Mouse (Mus musculus) MEL (cell line): ENCODE data around the gene Ptpn14. TPM values are rescaled to one million over a fixed set of nuclear protein-coding genes. Genes with fewer than 3 reads are reported as not detected.

Source experiments
- DNase-seq: peaks from one replicate; pipeline ENCODE4 v3.0.0; 2011; ENCODE audit warnings: low read depth, low spot score
- H3K27ac ChIP-seq: 2 replicates; pipeline ENCODE4 v1.5.1; 2012; ENCODE audit warnings: low read depth, mild to moderate bottlenecking, control low read depth, low read length, moderate library complexity; ENCODE audit not compliant: control insufficient read depth
- H3K27me3 ChIP-seq, 2 experiments: fragments of 150-350 bp in 1 of 2; sonication (generic) in 1 of 2; 2 replicates each; pipeline ENCODE4 v1.6.1; 2012; ENCODE audit warnings: low read length in 2 of 2, mild to moderate bottlenecking in 2 of 2, improper control_type of control experiment in 1 of 2, moderate library complexity in 1 of 2; ENCODE audit not compliant: insufficient read depth in 2 of 2, control insufficient read depth in 1 of 2
- H3K36me3 ChIP-seq, 2 experiments: 2 replicates each; pipeline ENCODE4 v1.6.1; 2012 to 2014; ENCODE audit warnings: low read length in 2 of 2, improper control_type of control experiment in 1 of 2, inconsistent platforms in 1 of 2, mild to moderate bottlenecking in 1 of 2; ENCODE audit not compliant: insufficient read depth in 2 of 2, control insufficient read depth in 1 of 2
- H3K4me1 ChIP-seq, 2 experiments: fragments of 150-350 bp in 1 of 2; sonication (generic) in 1 of 2; 2 replicates each; pipeline ENCODE4 v1.6.1; 2012; ENCODE audit warnings: low read length in 2 of 2, improper control_type of control experiment in 1 of 2, mild to moderate bottlenecking in 1 of 2; ENCODE audit not compliant: insufficient read depth in 2 of 2, control insufficient read depth in 1 of 2
- H3K4me3 ChIP-seq, 2 experiments: fragments of 150-350 bp in 1 of 2; sonication (generic) in 1 of 2; 2 replicates each; pipeline ENCODE4 v1.5.1; 2012; ENCODE audit warnings: low read depth in 2 of 2, low read length in 2 of 2, mild to moderate bottlenecking in 2 of 2, moderate library complexity in 2 of 2, control low read depth in 1 of 2, improper control_type of control experiment in 1 of 2; ENCODE audit not compliant: control insufficient read depth in 1 of 2, insufficient read depth in 1 of 2
- H3K79me2 ChIP-seq: 2 replicates; pipeline ENCODE4 v1.6.1; 2012; ENCODE audit warnings: mild to moderate bottlenecking, low read length, moderate library complexity; ENCODE audit not compliant: control insufficient read depth, poor library complexity, insufficient read depth
- H3K9ac ChIP-seq: 2 replicates; pipeline ENCODE4 v1.6.1; 2012; ENCODE audit warnings: low read depth, mild to moderate bottlenecking, control low read depth, low read length, moderate library complexity; ENCODE audit not compliant: control insufficient read depth, poor library complexity, severe bottlenecking
- H3K9me3 ChIP-seq: fragments of 150-350 bp; sonication (generic); replicated peaks from 2 replicates; pipeline ENCODE4 v1.6.1; 2012; ENCODE audit warnings: mild to moderate bottlenecking, low read length, improper control_type of control experiment, moderate library complexity; ENCODE audit not compliant: insufficient read depth
- CHD1 ChIP-seq: IDR thresholded peaks from 2 replicates; pipeline ENCODE4 v1.6.1; 2012; ENCODE audit warnings: low read depth, mild to moderate bottlenecking, inconsistent platforms, low read length, improper control_type of control experiment
- CHD2 ChIP-seq: IDR thresholded peaks from 2 replicates; pipeline ENCODE4 v1.6.1; 2011; ENCODE audit warnings: low read length, improper control_type of control experiment
- CTCF ChIP-seq, 3 experiments: IDR thresholded peaks in 2 of 3; conservative IDR thresholded peaks in 1 of 3; 2 replicates each; pipeline ENCODE4 v1.5.1; 2011 to 2012; ENCODE audit warnings: low read length in 3 of 3, low read depth in 2 of 3, mild to moderate bottlenecking in 2 of 3, improper control_type of control experiment in 1 of 3, inconsistent platforms in 1 of 3, mixed read lengths in 1 of 3, moderate library complexity in 1 of 3; ENCODE audit not compliant: control insufficient read depth in 1 of 3, insufficient read depth in 1 of 3, poor library complexity in 1 of 3, severe bottlenecking in 1 of 3
- E2F4 ChIP-seq: IDR thresholded peaks from 2 replicates; pipeline ENCODE4 v1.6.1; 2011; ENCODE audit warnings: low read depth, low read length, improper control_type of control experiment, borderline replicate concordance
- GABPA ChIP-seq: IDR thresholded peaks from 2 replicates; pipeline ENCODE4 v1.6.1; 2012; ENCODE audit warnings: low read depth, mild to moderate bottlenecking, inconsistent platforms, low read length, improper control_type of control experiment, moderate library complexity
- GATA1 ChIP-seq: IDR thresholded peaks from 2 replicates; pipeline ENCODE4 v1.6.1; 2011; ENCODE audit warnings: low read depth, low read length, improper control_type of control experiment
- JUND ChIP-seq: IDR thresholded peaks from 2 replicates; pipeline ENCODE4 v1.6.1; 2011; ENCODE audit warnings: low read depth, mild to moderate bottlenecking, improper control_type of control experiment, low read length
- MAFK ChIP-seq: IDR thresholded peaks from 2 replicates; pipeline ENCODE4 v1.6.1; 2011; ENCODE audit warnings: low read depth, mild to moderate bottlenecking, low read length, improper control_type of control experiment, borderline replicate concordance
- MAX ChIP-seq: IDR thresholded peaks from 2 replicates; pipeline ENCODE4 v1.6.1; 2011; ENCODE audit warnings: low read length, improper control_type of control experiment
- MEF2A ChIP-seq: IDR thresholded peaks from 2 replicates; pipeline ENCODE4 v1.6.1; 2014; ENCODE audit warnings: low read depth, mild to moderate bottlenecking, inconsistent platforms, low read length, improper control_type of control experiment; ENCODE audit not compliant: poor library complexity, insufficient replicate concordance, severe bottlenecking; ENCODE audit errors: extremely low read depth
- MXI1 ChIP-seq: IDR thresholded peaks from 2 replicates; pipeline ENCODE4 v1.6.1; 2011; ENCODE audit warnings: mild to moderate bottlenecking, low read depth, low read length, improper control_type of control experiment
- MYB ChIP-seq: IDR thresholded peaks from 2 replicates; pipeline ENCODE4 v1.6.1; 2011; ENCODE audit warnings: mild to moderate bottlenecking, low read depth, low read length, improper control_type of control experiment
- MYC ChIP-seq: IDR thresholded peaks from 2 replicates; pipeline ENCODE4 v1.6.1; 2011; ENCODE audit warnings: low read depth, mild to moderate bottlenecking, low read length, improper control_type of control experiment, moderate library complexity
- NELFE ChIP-seq: IDR thresholded peaks from 2 replicates; pipeline ENCODE4 v1.6.1; 2011; ENCODE audit warnings: low read depth, low read length, improper control_type of control experiment
- NRF1 ChIP-seq: IDR thresholded peaks from 2 replicates; pipeline ENCODE4 v1.6.1; 2014; ENCODE audit warnings: low read depth, mild to moderate bottlenecking, inconsistent platforms, low read length, improper control_type of control experiment, moderate library complexity; ENCODE audit not compliant: poor library complexity, insufficient read depth, severe bottlenecking
- POLR2A ChIP-seq, 2 experiments: IDR thresholded peaks; 2 replicates each; pipeline ENCODE4 v1.6.1; 2011 to 2012; ENCODE audit warnings: low read length in 2 of 2, mild to moderate bottlenecking in 2 of 2, control low read depth in 1 of 2, improper control_type of control experiment in 1 of 2, low read depth in 1 of 2, moderate library complexity in 1 of 2; ENCODE audit not compliant: control insufficient read depth in 1 of 2, insufficient read depth in 1 of 2, poor library complexity in 1 of 2
- POLR2AphosphoS5 ChIP-seq: IDR thresholded peaks from 2 replicates; pipeline ENCODE4 v1.6.1; 2012; ENCODE audit warnings: low read depth, borderline replicate concordance, mild to moderate bottlenecking, inconsistent platforms, low read length, moderate library complexity, mixed read lengths
- RAD21 ChIP-seq: IDR thresholded peaks from 2 replicates; pipeline ENCODE4 v1.6.1; 2011; ENCODE audit warnings: mild to moderate bottlenecking, low read depth, low read length, improper control_type of control experiment
- RCOR1 ChIP-seq: IDR thresholded peaks from 2 replicates; pipeline ENCODE4 v1.6.1; 2012; ENCODE audit warnings: low read depth, mild to moderate bottlenecking, inconsistent platforms, low read length, improper control_type of control experiment
- SMC3 ChIP-seq: IDR thresholded peaks from 2 replicates; pipeline ENCODE4 v1.6.1; 2011; ENCODE audit warnings: low read depth, low read length, improper control_type of control experiment
- TAL1 ChIP-seq: IDR thresholded peaks from 2 replicates; pipeline ENCODE4 v1.6.1; 2012; ENCODE audit warnings: mild to moderate bottlenecking, inconsistent platforms, low read length, moderate library complexity, mixed read lengths
- TBP ChIP-seq: IDR thresholded peaks from 2 replicates; pipeline ENCODE4 v1.8.0; 2011; ENCODE audit warnings: low read depth, low read length, improper control_type of control experiment
- TCF12 ChIP-seq: IDR thresholded peaks from 2 replicates; pipeline ENCODE4 v1.6.1; 2014; ENCODE audit warnings: low read depth, mild to moderate bottlenecking, inconsistent platforms, low read length, improper control_type of control experiment, moderate library complexity
- UBTF ChIP-seq: IDR thresholded peaks from 2 replicates; pipeline ENCODE4 v1.6.1; 2012; ENCODE audit warnings: low read depth, mild to moderate bottlenecking, inconsistent platforms, low read length, improper control_type of control experiment, moderate library complexity, borderline replicate concordance; ENCODE audit not compliant: insufficient read depth
- USF1 ChIP-seq: IDR thresholded peaks from 2 replicates; pipeline ENCODE4 v1.6.1; 2014; ENCODE audit warnings: low read depth, mild to moderate bottlenecking, inconsistent platforms, low read length, improper control_type of control experiment, moderate library complexity
- ZKSCAN1 ChIP-seq: IDR thresholded peaks from 2 replicates; pipeline ENCODE4 v1.6.1; 2012; ENCODE audit warnings: low read depth, mild to moderate bottlenecking, inconsistent platforms, low read length, improper control_type of control experiment, moderate library complexity
- polyA plus RNA-seq, 2 experiments: library from polyadenylated mRNA; stranded (reverse) in 1 of 2; unstranded in 1 of 2; fragments of >175 nt in 1 of 2; fragments of >200 nt in 1 of 2; gene quantifications; 2 replicates each; pipeline versions ENCODE4 v1.2.1 to v1.2.4; 2012; ENCODE audit warnings: low replicate concordance in 2 of 2, low read depth in 1 of 2; ENCODE audit not compliant: insufficient read length in 2 of 2, insufficient read depth in 1 of 2, missing spikeins in 1 of 2
- total RNA-seq: library from RNA; depleted of rRNA; stranded (reverse); fragments of 300-350 nt; gene quantifications from 2 replicates; pipeline ENCODE4 v1.2.3, GENCODE M21; 2012

The Ptpn14 gene
- total and polyA plus RNA-seq, 3 experiments: 0.62 to 1.0 TPM; not detected in 1

DNA sequence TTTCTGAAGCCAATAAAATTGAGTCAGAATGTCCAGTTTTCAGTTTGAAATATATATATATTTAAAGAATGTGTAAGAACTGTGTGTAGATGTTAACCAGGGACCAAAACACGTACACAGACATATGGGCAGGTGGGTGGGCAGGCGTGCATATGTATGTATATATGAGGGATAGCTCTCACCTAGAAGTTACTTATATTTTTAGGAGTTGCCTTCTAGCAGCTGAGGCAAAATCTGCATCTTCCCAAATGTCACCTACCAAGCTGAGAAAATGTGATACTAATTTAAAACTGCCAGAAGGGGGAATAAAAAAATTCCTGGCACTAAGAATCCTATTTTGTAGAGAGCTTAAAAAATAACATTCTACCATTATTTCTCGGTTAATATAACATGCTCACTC lies 191.7 kb downstream of the Ptpn14 start:
- Histone ChIP-seq H3K4me3 (no peak overlapping the region), H3K4me1 (peaks cover 0 to 12% of the 10 kb centered on the region in 2 experiments; a peak in 2 of 4 replicates), H3K9me3 (no peaks in the 10 kb centered on the region), H3K36me3 (peaks cover 0 to 5% of the 10 kb centered on the region in 2 experiments; a peak in 3 of 4 replicates), H3K79me2 (peaks cover 70% of the 10 kb centered on the region), H3K9ac (no peak overlapping the region), H3K27ac (no peak overlapping the region)
- DNase-seq: no peak
- no peak for TF ChIP-seq USF1
- TF ChIP-seq MYC: no peak
- no peak for TF ChIP-seq MXI1
- TF ChIP-seq SMC3: no peak
- TF ChIP-seq TBP: no peak
- TF ChIP-seq UBTF: no peak
- TF ChIP-seq TAL1: no peak
- no peak for TF ChIP-seq E2F4
- TF ChIP-seq, all 39 proteins: peak for 0
- no peaks in the 10 kb centered on the region for H3K27me3 ChIP-seq

DNA sequence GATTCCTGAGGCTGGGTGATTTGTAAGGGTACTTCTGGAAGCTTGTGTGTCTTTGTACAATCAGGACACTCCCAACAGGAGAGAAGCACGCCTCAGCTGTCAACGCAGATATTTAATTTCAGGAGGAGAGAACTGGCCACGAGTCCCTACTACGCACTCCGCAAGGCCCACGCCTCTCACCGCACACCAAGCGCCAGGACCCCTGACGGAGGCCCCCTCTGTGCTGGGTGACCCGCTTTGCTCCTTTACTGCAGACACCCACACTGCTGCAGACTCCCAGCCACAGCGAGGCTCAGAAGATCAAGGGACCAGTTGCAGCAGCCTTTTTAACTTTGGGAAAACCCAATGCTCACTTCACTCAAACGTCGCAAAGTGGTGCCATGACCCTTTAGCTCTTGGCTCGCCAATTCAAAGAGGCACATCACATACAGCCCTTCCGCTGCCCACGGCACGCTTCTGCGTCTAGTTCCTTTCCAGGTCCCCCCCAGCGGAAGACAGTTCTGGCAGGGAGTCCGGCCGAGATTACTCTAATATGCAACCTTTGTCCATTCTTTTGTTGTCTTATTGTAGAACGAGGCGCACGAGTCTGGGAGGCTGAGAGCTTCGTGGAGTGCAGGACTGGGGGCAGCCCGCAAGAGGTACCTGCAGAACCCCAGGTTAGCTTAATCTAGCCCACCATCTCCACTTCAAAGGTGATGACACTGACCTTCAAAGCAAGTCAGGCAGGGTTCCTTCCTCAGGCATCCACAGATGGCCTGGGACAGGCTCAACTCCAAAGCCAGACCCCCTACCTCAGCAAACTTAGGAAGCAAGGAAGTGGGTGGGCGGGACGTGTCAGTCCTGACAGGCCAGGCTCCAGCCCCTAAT lies 192.9 kb downstream of the Ptpn14 start:
- Histone ChIP-seq H3K27me3 (no peaks in the 10 kb centered on the region), H3K36me3 (peaks cover 0 to 5% of the 10 kb centered on the region in 2 experiments; a peak in 2 of 4 replicates), H3K9ac (peak overlapping the region; percentile 91), H3K27ac (no peak overlapping the region), H3K4me3 (peak overlapping the region; percentile 79 to 96), H3K79me2 (peaks cover 60% of the 10 kb centered on the region), H3K4me1 (peaks cover 0 to 12% of the 10 kb centered on the region in 2 experiments; a peak in 2 of 4 replicates), H3K9me3 (no peaks in the 10 kb centered on the region)
- TF ChIP-seq RCOR1: no peak
- no peak for TF ChIP-seq CHD2
- no peak for TF ChIP-seq TCF12
- no peak for TF ChIP-seq TAL1
- no peak for TF ChIP-seq POLR2AphosphoS5
- no peak for TF ChIP-seq MEF2A
- TF ChIP-seq GATA1: no peak
- TF ChIP-seq RAD21: no peak
- no peak for TF ChIP-seq NELFE
- TF ChIP-seq MAFK: no peak
- TF ChIP-seq NRF1: no peak
- TF ChIP-seq GABPA: no peak
- TF ChIP-seq POLR2A (IDR thresholded peaks at IDR 0.05; ENCODE audit: control insufficient read depth in 1 of 2, insufficient read depth in 1 of 2, low read depth in 1 of 2, low read length in 2 of 2, poor library complexity in 1 of 2): no peak
- no peak for TF ChIP-seq MAX
- TF ChIP-seq CTCF (IDR thresholded peaks at IDR 0.05 in 2 of 3, conservative IDR thresholded peaks at IDR 0.05 in 1 of 3; ENCODE audit: control insufficient read depth in 1 of 3, insufficient read depth in 1 of 3, low read depth in 2 of 3, low read length in 3 of 3, poor library complexity in 1 of 3, severe bottlenecking in 1 of 3): no peak
- TF ChIP-seq JUND: no peak
- no peak for TF ChIP-seq CHD1
- no peak for TF ChIP-seq MYB
- no peak for TF ChIP-seq ZKSCAN1
- DNase-seq: no peak
